Mouse (Mus musculus) ZHBTc4 (cell line): ENCODE measurements at regions not wholly inside any gene's neighbourhood (a gene's known extent, or its start where the extent isn't known, plus 50 kb on each side); places are given as distances from the start of the nearest gene placed in this dataset.

Experiments used
- DNase-seq: peaks from one replicate; pipeline ENCODE4 v3.0.0-alpha.2; 2011; ENCODE audit warnings: low read depth, low spot score

DNA sequence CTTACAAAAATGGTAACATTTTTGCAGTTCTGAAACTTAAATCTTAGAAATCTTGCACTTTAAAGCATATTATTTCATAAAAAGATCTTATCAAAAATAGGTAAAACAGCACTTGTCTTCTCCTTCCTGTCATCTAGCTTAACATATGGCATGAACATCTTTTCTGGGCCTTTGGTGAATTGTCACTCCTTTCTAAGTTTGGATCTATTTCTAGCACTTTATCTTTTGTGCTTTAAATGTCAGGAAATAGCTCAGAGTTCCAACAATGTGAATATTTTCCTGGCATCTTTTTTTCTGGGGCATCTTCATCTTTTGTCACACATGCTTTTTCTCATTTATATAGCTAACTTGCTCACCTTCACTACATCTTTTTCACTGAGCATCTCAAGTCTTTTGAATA is 527.4 kb upstream of the Gm5150 start:
- DNase-seq: no peak

DNA sequence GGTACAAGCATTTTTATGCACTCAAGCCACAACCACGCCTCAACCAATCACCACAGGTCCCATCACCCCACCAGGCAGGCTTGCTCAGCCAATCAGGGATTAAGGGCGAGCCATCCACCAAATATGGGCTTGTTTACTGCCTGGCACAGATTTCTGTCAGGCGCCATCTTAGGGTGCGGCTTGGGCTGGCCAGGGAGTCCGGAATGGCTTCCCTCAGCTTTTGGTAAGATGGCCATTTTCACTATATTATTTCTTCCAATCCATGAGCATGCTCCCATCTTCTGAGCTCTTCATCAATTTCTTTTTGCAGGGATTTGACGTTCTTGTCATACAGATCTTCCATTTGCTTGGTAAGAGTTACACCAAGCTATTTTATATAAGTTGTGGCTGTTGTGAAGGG is 521.3 kb upstream of the Gm5150 start:
- DNase-seq: peak; percentile 6

- peak; percentile 85 for DNase-seq
Measured at GRCm38 (mm10) chr3:16488431-16488830, 482.2 kb upstream of the Gm5150 start.

GRCm38 (mm10) chr3:16482750-16483149 is 476.5 kb upstream of the Gm5150 start:
- peak; percentile 92 for DNase-seq

DNA sequence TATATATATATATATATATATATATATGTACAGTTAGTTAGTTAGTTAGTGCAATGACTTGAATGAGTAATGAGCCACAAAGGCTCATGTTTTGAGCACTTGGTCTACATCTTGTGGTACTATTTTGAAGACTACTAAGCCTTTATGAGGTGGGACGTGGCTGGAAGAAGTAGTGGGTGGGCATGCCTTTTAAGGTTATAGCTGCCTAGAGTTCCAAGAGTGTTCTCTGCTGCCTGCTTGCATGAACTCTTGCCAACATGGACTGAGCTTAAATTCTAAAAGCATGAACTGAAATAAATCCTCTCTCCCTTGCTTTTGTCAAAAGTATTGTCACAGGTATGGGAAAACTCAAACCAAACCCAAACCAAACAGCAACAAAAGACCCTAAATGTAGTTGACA is 465.1 kb upstream of the Gm5150 start:
- DNase-seq: no peak

GRCm38 (mm10) chr3:16466388-16466787 is 460.2 kb upstream of the Gm5150 start:
- DNase-seq: peak; percentile 75

DNA sequence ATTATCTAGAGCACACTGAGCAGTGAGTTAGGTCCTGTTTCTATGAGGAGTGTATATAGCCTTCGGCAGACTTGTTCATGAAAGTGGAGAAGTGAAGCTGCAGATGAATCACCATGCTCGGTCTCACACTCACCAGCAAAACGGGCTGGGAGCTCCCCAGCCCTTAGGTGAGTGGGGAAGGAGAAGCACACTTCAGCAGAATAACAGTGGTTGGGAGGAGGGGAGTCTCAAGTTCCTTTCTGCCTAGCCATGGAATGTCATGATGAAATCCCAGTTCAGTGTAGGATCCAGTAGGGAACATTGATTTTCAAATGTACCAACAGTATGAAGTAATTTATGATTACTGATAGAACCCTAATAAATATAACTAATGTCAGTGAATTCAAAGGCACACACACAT is 459.1 kb upstream of the Gm5150 start:
- no peak for DNase-seq

DNA sequence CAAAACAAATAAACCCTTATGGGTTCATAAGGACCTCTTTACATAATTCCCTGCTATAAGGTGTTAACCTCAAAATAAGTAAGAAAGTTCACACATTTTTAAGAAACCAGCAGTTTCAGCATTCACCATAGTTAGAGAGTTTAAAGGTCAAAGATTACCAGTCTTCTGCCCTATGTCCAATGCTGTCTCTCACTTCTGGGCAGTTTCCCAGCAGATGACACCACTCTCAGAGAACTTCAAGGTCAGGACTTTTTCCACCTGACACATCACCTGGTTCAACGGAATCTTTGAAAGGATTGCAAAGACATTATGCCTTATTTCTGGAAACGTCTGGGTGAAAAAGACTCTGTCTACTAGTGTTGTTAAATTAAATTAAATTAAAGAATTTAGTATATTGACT is 458.1 kb upstream of the Gm5150 start:
- DNase-seq: no peak

GRCm38 (mm10) chr3:16433033-16433432 is 426.8 kb upstream of the Gm5150 start:
- DNase-seq: no peak

- DNase-seq: no peak
Measured at GRCm38 (mm10) chr3:16431819-16432115, 425.5 kb upstream of the Gm5150 start.

DNA sequence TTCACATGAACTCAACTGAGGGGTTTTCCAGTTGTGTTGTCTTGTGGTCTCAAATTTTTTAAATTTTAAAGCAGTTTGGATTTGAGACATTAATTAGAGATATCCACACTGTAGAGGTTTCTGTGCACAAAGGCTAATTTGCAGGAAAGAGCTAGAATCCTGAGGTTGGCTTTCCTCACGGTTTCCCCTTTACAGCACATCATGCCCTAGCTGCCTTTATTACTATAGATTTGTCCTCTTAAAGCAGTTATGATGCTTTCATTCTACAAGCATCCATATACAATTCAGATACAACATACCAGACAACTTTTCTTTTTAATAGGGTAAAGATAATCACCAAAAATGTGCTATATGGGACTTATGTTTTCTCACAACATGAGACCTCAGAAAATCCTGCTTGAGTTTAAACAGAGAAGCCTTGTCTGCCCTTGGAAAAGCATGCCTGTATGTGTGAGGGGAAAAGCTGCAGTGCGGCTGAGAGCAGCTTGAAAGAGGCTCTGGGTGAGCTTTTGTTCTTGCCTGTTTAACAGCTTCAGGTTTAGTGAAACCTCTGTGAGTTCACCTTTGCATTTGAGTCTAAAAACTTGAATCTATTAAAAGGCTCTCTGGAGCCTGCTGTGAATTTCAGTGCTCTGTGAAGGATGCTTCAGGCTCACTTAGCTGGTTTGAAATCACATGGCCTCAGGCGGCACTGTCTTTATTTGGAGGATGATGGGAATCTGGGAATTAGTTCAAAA is 425.0 kb upstream of the Gm5150 start:
- DNase-seq: peak; percentile 86
